In the genomic region with DNA sequence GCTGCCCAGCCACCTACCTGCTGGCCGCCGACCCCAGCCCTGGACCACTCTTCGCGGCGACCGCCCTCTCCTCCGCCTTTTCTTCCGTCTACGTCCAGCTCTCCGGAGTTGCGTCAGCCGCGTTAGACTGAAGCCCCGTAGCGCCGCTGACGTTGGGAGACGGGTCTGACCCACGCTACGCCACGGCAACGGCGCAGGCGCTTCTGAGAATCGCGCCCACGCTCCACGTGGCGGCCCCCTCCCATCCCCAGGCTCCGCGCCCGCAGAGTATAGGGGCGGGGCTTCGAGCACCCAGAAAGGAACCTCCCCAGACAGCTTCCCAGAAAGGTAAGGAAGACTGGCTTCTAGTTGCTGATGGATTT, we compare ENCODE assay signal across 8 mouse cellular contexts. TPM values are rescaled to one million over a fixed set of nuclear protein-coding genes. Genes with fewer than 3 reads are reported as not detected.
A peak's percentile ranks its signal among the peaks of the same experiment; 100 is the strongest.
DNase-seq lines count a peak whose midpoint lies in the region; ATAC-seq lines count a peak whose summit lies in the region.

Aldh18a1 (minus strand) TSS at position 171 of the 362 bp plus-strand sequence.

- no peaks in the 10 kb centered on the region for H3K27me3 ChIP-seq in hindbrain, embryonic 12.5 days

- WGBS in hindbrain, embryonic 12.5 days = under 1% methylated on average over 34 of the region's 34 CpGs

- peak within 1 kb of the TSS; percentile 77 for H3K27ac ChIP-seq in hindbrain, embryonic 12.5 days

- peak; percentile 99 for DNase-seq in NIH3T3 (ENCODE audit: low read depth)
- peak; percentile 97 to 98 for DNase-seq in cerebellum, postnatal 10 days
- DNase-seq in frontal cortex, postnatal 10 days (ENCODE audit: low spot score in 2 of 2) = peak; percentile 86 to 92
- peak; percentile 93 to 95 for DNase-seq in layer of hippocampus, postnatal 14 days (ENCODE audit: low spot score in 2 of 2)
- peak; percentile 94 for DNase-seq in lung, postnatal 14 days
- DNase-seq in retina, adult 2 months (ENCODE audit: low read depth, low spot score) = peak; percentile 87
- peak; percentile 93 to 97 for DNase-seq in thymus, postnatal 36 days

- peak within 1 kb of the TSS; percentile 82 for H3K4me3 ChIP-seq in hindbrain, embryonic 12.5 days

- H3K4me1 ChIP-seq in hindbrain, embryonic 12.5 days = peaks cover 17% of the 10 kb centered on the region

- H3K36me3 ChIP-seq in hindbrain, embryonic 12.5 days = peaks cover 17% of the 10 kb centered on the region; the same call in 1 of the 2 replicates

- ATAC-seq in hindbrain, embryonic 12.5 days (ENCODE audit: low FRiP score) = peak; percentile 96

- H3K9ac ChIP-seq in hindbrain, embryonic 12.5 days = peak within 1 kb of the TSS; percentile 80

- H3K9me3 ChIP-seq in hindbrain, embryonic 12.5 days (replicated peaks) = no peaks in the 10 kb centered on the region

- H3K4me2 ChIP-seq in hindbrain, embryonic 12.5 days (replicated peaks) = peak within 1 kb of the TSS; percentile 69

RNA-seq across cellular contexts. Expression of gene Aldh18a1, which starts in this region (rescaled TPM):
- polyA plus RNA-seq in hindbrain, embryonic 12.5 days (2016; fragmentation: Nextera tagmentation; extraction: Ambion mirVana) = 80.2 and 82.3 TPM in 2 replicates
- 10 to 100 TPM; 22.6 to 29.3 TPM for total RNA-seq in layer of hippocampus, postnatal 14 days (2021)

Comparison
In these comparisons a context has a peak if more than half of its experiments do, and no peak if none do; other contexts are left out.
1. Peak in every context shown above with its lines: DNase-seq, ATAC-seq, H3K4me3 ChIP-seq and H3K27ac ChIP-seq.